Mouse (Mus musculus) c-Kit-positive CD71-positive TER-119-negative erythroid progenitor cells, embryonic 14.5 days (primary cell): ENCODE data around the gene Tmc1.

Source experiments
- DNase-seq: peaks from one replicate; pipeline ENCODE4 v3.0.0-alpha.2; 2013; ENCODE audit warnings: low read depth

Gene Tmc1

DNA sequence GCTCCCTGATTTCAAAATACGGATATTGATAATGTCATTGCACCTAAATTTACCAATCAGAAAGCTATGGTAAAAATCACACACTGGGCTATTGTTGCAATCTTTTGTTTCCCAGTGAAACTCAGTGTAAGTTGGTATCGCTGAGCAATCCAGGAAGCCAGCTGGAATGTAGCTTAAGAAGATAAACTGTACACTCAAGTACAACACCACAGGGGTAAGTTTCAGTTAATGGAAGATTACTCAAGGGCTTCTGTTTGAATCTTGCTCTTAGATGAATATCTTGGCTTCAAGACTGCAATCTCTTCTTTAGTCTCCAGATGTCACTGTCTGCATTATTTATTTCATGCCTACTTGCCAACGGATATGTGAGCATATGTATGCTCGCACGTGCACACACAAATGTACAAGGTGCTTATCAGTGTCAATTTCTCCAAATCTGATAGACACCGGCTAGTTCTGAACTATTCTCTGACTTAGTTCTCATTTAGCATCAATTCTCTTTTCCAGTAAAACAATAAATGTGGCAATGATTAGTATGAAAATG, 156.4 kb downstream of the Tmc1 start:
- no peak for DNase-seq

DNA sequence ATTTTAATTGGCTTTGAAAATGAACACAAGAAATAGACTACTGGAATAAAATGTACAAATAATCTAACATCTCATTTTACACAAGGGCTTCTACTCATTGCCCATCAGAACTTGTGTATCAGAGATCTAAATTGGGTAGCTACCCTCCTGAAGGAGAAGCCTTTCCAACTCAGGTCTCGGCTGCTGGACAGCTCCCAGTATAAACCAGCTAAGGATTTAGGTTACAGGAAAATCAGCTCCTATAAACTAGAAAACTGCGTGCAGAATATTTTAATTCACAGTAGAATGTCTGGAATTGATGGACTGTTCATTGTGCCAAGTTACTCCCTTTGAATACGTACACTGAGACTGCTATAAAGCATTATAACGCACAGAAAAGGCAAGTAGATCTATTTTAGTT, 158.0 kb downstream of the Tmc1 start:
- DNase-seq, result no peak

DNA sequence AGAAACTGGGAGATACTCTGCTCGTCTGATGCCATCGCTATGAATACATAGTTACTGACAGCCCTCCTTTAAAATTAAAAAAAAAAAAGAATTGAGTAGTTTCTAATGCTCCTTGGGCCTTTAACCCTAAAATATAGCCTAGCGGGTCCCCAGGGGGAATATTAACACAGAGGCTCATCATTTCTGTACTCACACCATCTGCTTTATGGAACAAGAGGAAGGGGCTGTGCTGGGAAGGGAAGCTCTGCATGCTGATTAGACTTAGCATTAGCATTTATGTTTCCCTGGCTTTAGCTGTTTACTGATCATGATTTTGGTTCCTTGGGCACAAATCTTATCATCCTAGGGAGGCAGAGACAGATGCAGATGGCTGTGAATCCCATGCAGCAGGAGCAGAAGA, 159.0 kb downstream of the Tmc1 start:
- DNase-seq, result no peak

DNA sequence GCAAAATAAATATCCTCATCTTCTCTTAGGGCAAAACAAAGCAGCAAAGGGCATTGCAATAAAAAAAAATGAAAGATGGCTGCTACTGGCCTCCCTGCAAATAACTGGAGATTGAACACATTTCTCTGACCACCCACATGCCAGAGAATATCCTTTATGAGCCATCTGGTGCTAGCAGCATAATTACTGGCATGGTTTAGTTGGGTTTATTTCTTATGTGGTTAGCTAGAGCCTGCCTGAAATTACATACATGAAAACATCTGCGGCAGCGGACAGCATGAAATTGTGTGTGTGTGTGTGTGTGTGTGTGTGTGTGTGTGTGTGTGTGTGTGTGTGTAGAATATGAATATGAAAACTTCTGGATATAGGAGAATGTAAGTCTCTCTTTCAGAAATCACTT, 161.2 kb downstream of the Tmc1 start:
- no peak for DNase-seq

DNA sequence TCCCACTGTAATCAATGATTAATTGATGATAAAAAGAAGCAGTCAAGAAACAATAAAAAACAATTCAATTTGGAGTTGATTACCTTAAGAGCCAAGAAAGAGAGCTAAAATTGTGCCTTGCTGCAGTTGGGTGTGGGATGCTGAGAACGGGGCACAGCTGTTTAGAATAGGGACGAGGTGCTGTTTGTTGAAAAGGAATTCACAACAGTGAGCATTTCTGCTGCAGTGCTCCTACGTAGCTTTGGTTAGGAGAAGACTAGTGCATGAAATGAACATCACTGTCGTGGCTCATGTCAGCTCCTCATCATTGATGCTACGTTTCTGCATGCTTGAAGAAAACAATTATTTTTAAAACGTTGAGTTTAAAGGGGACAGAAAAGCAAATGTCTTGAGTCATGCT, 166.7 kb downstream of the Tmc1 start:
- no peak for DNase-seq

DNA sequence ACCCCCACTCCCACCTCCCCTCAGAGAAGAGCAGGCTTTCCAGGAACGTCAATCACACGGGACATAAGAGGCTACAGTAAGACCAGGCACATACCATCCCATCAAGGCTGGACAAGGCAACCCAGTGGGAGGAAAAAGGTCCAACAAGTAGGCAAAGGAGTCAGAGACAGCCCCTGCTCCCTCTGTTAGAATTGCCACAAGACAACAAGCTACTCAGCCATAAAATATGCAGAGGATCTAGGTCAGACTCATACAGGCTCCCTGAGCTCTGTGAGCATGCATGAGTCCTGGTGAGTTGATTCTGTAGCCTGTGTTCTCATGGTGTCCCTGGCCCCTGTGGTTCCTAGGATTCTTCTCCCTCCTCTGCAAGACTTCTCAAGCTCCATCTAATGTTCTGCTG, 178.3 kb downstream of the Tmc1 start:
- no peak for DNase-seq

DNA sequence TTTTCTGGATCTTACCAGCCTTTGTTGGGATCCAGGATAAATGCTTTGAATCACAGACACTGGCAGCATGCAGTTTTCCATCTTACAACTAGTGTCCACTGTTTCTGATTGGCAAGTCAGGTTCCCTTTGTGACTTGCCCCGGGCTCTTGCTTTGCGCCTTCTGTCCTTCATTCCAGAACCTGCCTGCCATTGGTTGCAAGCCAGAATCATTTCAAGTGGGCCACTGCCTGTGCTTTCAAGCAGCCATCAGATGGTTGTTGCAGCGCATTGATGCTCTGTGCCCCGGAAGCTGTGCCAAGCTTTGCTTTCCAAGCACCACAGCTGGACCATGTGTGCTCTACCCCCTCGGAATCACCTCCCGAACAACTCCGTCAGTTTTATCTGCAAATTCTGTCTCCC, 180.1 kb downstream of the Tmc1 start:
- DNase-seq, result no peak

DNA sequence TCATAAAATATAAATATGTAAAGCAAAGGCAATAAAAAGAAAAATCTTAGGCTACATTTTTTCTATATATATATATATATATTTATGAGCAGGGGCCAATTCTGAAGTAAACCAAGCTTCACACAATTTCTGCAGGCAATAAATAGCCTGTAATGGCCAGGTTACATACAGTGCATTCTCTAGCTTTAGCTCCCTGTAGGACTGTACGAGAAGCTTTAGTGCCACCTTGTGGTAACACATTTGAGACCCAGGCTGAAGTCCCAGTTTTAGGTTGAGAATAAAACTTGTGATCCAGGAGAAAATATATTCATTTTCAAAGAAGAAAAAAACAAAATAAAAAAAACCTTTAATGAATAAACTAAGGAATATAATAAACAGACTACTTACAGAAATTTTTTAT, 189.8 kb downstream of the Tmc1 start:
- DNase-seq, result peak; percentile 39

DNA sequence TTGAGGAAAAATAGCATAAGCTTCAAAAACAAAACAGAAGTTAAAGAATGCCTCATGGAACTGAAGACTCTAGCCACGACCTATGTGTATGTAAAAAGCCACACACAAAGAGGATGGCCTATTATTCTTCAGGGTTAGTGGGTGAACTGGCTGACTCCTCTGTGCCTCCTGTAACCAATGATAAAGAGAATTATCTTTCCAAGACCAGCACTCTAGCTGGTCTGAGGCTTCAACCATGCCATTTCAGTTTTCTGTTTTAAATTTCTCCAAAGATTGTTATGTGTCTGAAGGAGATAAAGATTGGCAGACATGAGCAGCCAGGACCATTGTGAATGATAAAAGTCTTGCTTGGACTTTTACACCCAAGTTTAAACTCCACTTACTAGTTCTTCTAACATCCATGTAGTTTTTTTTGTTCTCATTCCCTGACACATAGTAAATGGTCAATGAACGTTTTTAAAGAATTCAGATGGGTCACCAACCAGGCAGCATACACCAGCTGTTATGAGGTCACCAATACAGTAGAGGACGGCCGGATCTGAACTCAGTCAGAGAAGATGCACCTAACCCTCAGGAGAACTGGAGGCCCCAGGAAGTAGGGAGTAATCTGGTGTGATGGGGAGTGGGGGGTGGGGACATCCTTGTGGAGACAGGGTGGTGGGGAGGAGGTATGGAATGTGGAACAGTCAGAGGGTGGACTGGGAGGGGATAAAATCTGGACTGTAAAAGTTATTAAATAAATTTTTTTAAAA, 192.2 kb downstream of the Tmc1 start:
- peak; percentile 32 for DNase-seq

DNA sequence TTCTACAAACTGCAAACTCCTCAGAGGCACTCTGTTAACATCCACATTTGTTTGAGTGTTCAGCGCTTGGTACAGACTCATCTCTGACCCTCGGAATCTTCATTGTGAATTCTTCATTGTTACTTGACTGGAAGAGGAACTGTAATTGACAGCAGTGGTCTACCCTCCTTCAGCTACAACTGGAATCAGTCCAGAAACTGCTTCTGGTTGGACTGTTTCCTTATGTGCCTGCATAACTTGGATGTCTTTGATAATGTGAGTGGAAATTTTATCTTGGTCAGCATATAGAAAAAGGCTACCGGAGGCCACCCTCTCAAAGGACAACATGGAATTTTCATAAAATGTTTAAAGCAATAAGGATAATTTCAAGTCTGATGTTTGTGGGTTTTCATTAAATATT, 192.9 kb downstream of the Tmc1 start:
- DNase-seq, result no peak

DNA sequence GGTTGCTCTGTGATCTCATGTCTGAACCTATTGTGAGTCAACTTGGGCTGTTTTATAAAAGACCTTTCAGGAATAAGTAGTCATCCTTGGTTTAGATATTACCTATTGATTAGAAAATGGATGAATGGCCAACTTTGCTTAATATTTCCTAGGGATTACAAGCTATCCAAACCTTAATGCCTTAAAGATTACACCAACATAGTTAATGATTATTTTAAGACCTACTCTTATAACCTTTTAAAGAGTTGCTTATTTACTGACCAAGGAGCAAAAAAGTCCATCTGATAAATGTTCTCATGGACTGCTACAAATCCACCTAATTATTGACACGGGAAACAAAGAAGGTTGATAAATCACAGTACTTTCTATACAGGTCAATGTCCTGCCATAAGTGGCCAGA, 209.4 kb downstream of the Tmc1 start:
- DNase-seq, result no peak
